Mouse (Mus musculus): ENCODE measurements at regions not wholly inside any gene's neighbourhood (a gene's known extent, or its start where the extent isn't known, plus 50 kb on each side); places are given as distances from the start of the nearest gene placed in this dataset.

DNA sequence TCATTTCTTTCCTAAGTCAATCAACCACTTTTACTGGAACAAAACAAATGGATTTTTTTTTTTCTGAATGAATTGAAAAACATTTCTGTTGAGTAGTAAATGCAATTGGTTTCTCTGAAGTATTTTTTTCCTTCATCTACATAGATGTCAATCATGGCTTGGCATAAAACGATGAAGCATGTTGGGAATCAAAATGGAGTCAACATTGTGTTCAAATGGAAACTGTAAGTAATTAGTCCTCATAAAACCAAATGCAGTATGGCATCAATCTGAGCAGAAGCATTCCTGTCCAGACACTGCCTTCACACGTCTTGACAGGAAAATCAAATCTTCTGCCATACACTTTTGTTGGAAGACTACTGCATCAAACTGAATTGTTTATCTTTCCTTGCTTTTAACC lies 237.0 kb downstream of the Pcdh18 start:
- DNase-seq (ENCODE audit: low spot score in 2 of 2): no peak

GRCm38 (mm10) chr3:49504581-49504980 lies 252.5 kb downstream of the Pcdh18 start:
- no peak for DNase-seq (ENCODE audit: low spot score in 2 of 2)

- DNase-seq (ENCODE audit: low spot score in 2 of 2): no peak
These were observed 254.8 kb downstream of the Pcdh18 start for GRCm38 (mm10) chr3:49502351-49502750.

GRCm38 (mm10) chr3:49485105-49485504 lies 272.0 kb downstream of the Pcdh18 start:
- DNase-seq (ENCODE audit: low spot score in 2 of 2): peak in 1 of 2 experiments; percentile 3

Measured in layer of hippocampus, postnatal 14 days (tissue).